Mouse (Mus musculus): Measurements from ENCODE around the gene Tex26. TPM values are rescaled to one million over a fixed set of nuclear protein-coding genes. Genes with fewer than 3 reads are reported as not detected.

The Tex26 gene
- polyA plus RNA-seq, 1 experiment from 2014 or later, result 0.10 TPM

- WGBS, result 65% methylated on average over 6 of the region's 6 CpGs
- Histone ChIP-seq H3K9ac (no peak overlapping the region), H3K4me3 (no peak overlapping the region), H3K4me1 (peaks cover 35% of the 10 kb centered on the region), H3K27ac (no peak overlapping the region), H3K9me3 (no peaks in the 10 kb centered on the region), H3K36me3 (no peaks in the 10 kb centered on the region), H3K27me3 (no peaks in the 10 kb centered on the region), H3K4me2 (replicated peaks) (no peak overlapping the region)
- no peak for ATAC-seq (ENCODE audit: low FRiP score, low read depth)
Measured at GRCm38 (mm10) chr5:149437150-149437549, 2.3 kb upstream of the Tex26 start.

- no peaks in the 10 kb centered on the region for H3K27me3 ChIP-seq
- ATAC-seq (ENCODE audit: low FRiP score, low read depth), result peak; percentile 79
- peak overlapping the region; percentile 72 for H3K27ac ChIP-seq
- under 1% methylated on average over 17 of the region's 18 CpGs for WGBS
- H3K4me1 ChIP-seq, result peaks cover 43% of the 10 kb centered on the region
- no peaks in the 10 kb centered on the region for H3K36me3 ChIP-seq
- H3K9me3 ChIP-seq, result no peaks in the 10 kb centered on the region
- H3K4me2 ChIP-seq (replicated peaks), result peak overlapping the region; percentile 93
- peak overlapping the region; percentile 51 for H3K4me3 ChIP-seq
- H3K9ac ChIP-seq, result peak overlapping the region; percentile 62
Measured at GRCm38 (mm10) chr5:149440180-149440573, 717 bp downstream of the Tex26 start.

- no peak overlapping the region for H3K27ac ChIP-seq
- WGBS, result 52% methylated on average over 14 of the region's 14 CpGs
Measured at GRCm38 (mm10) chr5:149441646-149442276, 2.3 kb downstream of the Tex26 start.

GRCm38 (mm10) chr5:149442277-149442660, 2.8 kb downstream of the Tex26 start:
- Histone ChIP-seq H3K4me1 (peaks cover 43% of the 10 kb centered on the region), H3K9me3 (no peaks in the 10 kb centered on the region), H3K4me2 (replicated peaks) (no peak overlapping the region), H3K9ac (no peak overlapping the region), H3K4me3 (no peak overlapping the region), H3K27me3 (no peaks in the 10 kb centered on the region), H3K27ac (no peak overlapping the region), H3K36me3 (no peaks in the 10 kb centered on the region)
- WGBS, result 77% methylated on average over 15 of the region's 15 CpGs
- ATAC-seq (ENCODE audit: low FRiP score, low read depth), result no peak

More at GRCm38 (mm10) chr5:149441646-149442276, 2.3 kb downstream of the Tex26 start:
- no peak overlapping the region for H3K4me2 ChIP-seq (replicated peaks)
- no peaks in the 10 kb centered on the region for H3K27me3 ChIP-seq
- peaks cover 43% of the 10 kb centered on the region for H3K4me1 ChIP-seq
- no peak overlapping the region for H3K4me3 ChIP-seq
- no peak overlapping the region for H3K9ac ChIP-seq
- no peaks in the 10 kb centered on the region for H3K36me3 ChIP-seq
- no peaks in the 10 kb centered on the region for H3K9me3 ChIP-seq
- peak; percentile 20; the same call in 1 of the 2 replicates for ATAC-seq (ENCODE audit: low FRiP score, low read depth)

GRCm38 (mm10) chr5:149444451-149444850, 5.0 kb downstream of the Tex26 start:
- no peaks in the 10 kb centered on the region for H3K27me3 ChIP-seq
- 0 out of 2 replicates have a peak overlapping the region, but pooled peaks have one; percentile 8 for H3K9ac ChIP-seq
- H3K36me3 ChIP-seq, result no peaks in the 10 kb centered on the region
- WGBS, result 68% methylated on average over 4 of the region's 4 CpGs
- no peak for ATAC-seq (ENCODE audit: low FRiP score, low read depth)
- H3K27ac ChIP-seq, result no peak overlapping the region
- no peak overlapping the region for H3K4me2 ChIP-seq (replicated peaks)
- no peak overlapping the region for H3K4me3 ChIP-seq
- peaks cover 39% of the 10 kb centered on the region for H3K4me1 ChIP-seq
- H3K9me3 ChIP-seq, result no peaks in the 10 kb centered on the region

- no peak overlapping the region for H3K4me2 ChIP-seq (replicated peaks)
- no peaks in the 10 kb centered on the region for H3K27me3 ChIP-seq
- H3K9ac ChIP-seq, result no peak overlapping the region
- 89% methylated on average over 7 of the region's 7 CpGs for WGBS
- peaks cover 26% of the 10 kb centered on the region for H3K4me1 ChIP-seq
- no peak for ATAC-seq (ENCODE audit: low FRiP score, low read depth)
- no peaks in the 10 kb centered on the region for H3K9me3 ChIP-seq
- no peak overlapping the region for H3K27ac ChIP-seq
- H3K4me3 ChIP-seq, result no peak overlapping the region
- no peaks in the 10 kb centered on the region for H3K36me3 ChIP-seq
Measured at GRCm38 (mm10) chr5:149446495-149446894, 7.0 kb downstream of the Tex26 start.

GRCm38 (mm10) chr5:149447733-149448132, 8.3 kb downstream of the Tex26 start:
- Histone ChIP-seq H3K4me2 (replicated peaks) (no peak overlapping the region), H3K36me3 (no peaks in the 10 kb centered on the region), H3K4me3 (no peak overlapping the region), H3K27ac (no peak overlapping the region), H3K9me3 (no peaks in the 10 kb centered on the region), H3K4me1 (peaks cover 14% of the 10 kb centered on the region; the same call in 1 of the 2 replicates), H3K27me3 (no peaks in the 10 kb centered on the region), H3K9ac (no peak overlapping the region)
- no peak for ATAC-seq (ENCODE audit: low FRiP score, low read depth)
- 84% methylated on average over 5 of the region's 5 CpGs for WGBS

GRCm38 (mm10) chr5:149449406-149449805, 9.9 kb downstream of the Tex26 start:
- H3K27ac ChIP-seq, result no peak overlapping the region
- WGBS, result 56% methylated on average over 7 of the region's 7 CpGs
- no peaks in the 10 kb centered on the region for H3K27me3 ChIP-seq

GRCm38 (mm10) chr5:149451209-149451681, 11.8 kb downstream of the Tex26 start:
- H3K27ac ChIP-seq, result no peak overlapping the region
- no peak overlapping the region for H3K9ac ChIP-seq
- H3K36me3 ChIP-seq, result no peaks in the 10 kb centered on the region
- H3K4me3 ChIP-seq, result no peak overlapping the region
- H3K4me2 ChIP-seq (replicated peaks), result no peak overlapping the region
- 91% methylated on average over 7 of the region's 7 CpGs for WGBS
- H3K4me1 ChIP-seq, result no peaks in the 10 kb centered on the region
- no peaks in the 10 kb centered on the region for H3K9me3 ChIP-seq
- no peak for ATAC-seq (ENCODE audit: low FRiP score, low read depth)
- H3K27me3 ChIP-seq, result no peaks in the 10 kb centered on the region

More at GRCm38 (mm10) chr5:149449406-149449805, 9.9 kb downstream of the Tex26 start:
- no peak for ATAC-seq (ENCODE audit: low FRiP score, low read depth)
- Histone ChIP-seq H3K36me3 (no peaks in the 10 kb centered on the region), H3K4me3 (no peak overlapping the region), H3K9me3 (no peaks in the 10 kb centered on the region), H3K9ac (no peak overlapping the region), H3K4me2 (replicated peaks) (no peak overlapping the region), H3K4me1 (peaks cover 7% of the 10 kb centered on the region; the same call in 1 of the 2 replicates)

GRCm38 (mm10) chr5:149454281-149454680, 14.8 kb downstream of the Tex26 start:
- Histone ChIP-seq H3K4me1 (no peaks in the 10 kb centered on the region), H3K4me3 (no peak overlapping the region), H3K27ac (no peak overlapping the region), H3K9me3 (no peaks in the 10 kb centered on the region), H3K9ac (no peak overlapping the region), H3K27me3 (no peaks in the 10 kb centered on the region), H3K4me2 (replicated peaks) (no peak overlapping the region), H3K36me3 (no peaks in the 10 kb centered on the region)
- no peak for ATAC-seq (ENCODE audit: low FRiP score, low read depth)
- WGBS, result 31% methylated on average over 6 of the region's 6 CpGs

GRCm38 (mm10) chr5:149456544-149456943, 17.1 kb downstream of the Tex26 start:
- ATAC-seq (ENCODE audit: low FRiP score, low read depth), result no peak
- 87% methylated on average over 7 of the region's 7 CpGs for WGBS
- no peak overlapping the region for H3K4me3 ChIP-seq
- H3K4me2 ChIP-seq (replicated peaks), result no peak overlapping the region
- no peak overlapping the region for H3K9ac ChIP-seq
- 0 out of 2 replicates have a peak, but pooled peaks cover 5% of the 10 kb centered on the region for H3K4me1 ChIP-seq
- no peaks in the 10 kb centered on the region for H3K9me3 ChIP-seq
- H3K27ac ChIP-seq, result no peak overlapping the region
- no peaks in the 10 kb centered on the region for H3K36me3 ChIP-seq
- no peaks in the 10 kb centered on the region for H3K27me3 ChIP-seq

- no peak for ATAC-seq (ENCODE audit: low FRiP score, low read depth)
- no peak overlapping the region for H3K4me2 ChIP-seq (replicated peaks)
- 80% methylated on average over 3 of the region's 3 CpGs for WGBS
Measured at GRCm38 (mm10) chr5:149462071-149462470, 22.6 kb downstream of the Tex26 start.

GRCm38 (mm10) chr5:149465305-149465704, 25.8 kb downstream of the Tex26 start:
- Histone ChIP-seq H3K4me1 (peaks cover 22% of the 10 kb centered on the region), H3K9me3 (no peaks in the 10 kb centered on the region), H3K36me3 (no peaks in the 10 kb centered on the region), H3K27ac (no peak overlapping the region), H3K4me2 (replicated peaks) (no peak overlapping the region), H3K4me3 (no peak overlapping the region), H3K9ac (no peak overlapping the region), H3K27me3 (no peaks in the 10 kb centered on the region)
- no peak for ATAC-seq (ENCODE audit: low FRiP score, low read depth)
- 34% methylated on average over 5 of the region's 5 CpGs for WGBS

More at GRCm38 (mm10) chr5:149462071-149462470, 22.6 kb downstream of the Tex26 start:
- Histone ChIP-seq H3K36me3 (no peaks in the 10 kb centered on the region), H3K9ac (no peak overlapping the region), H3K27me3 (no peaks in the 10 kb centered on the region), H3K4me1 (peaks cover 22% of the 10 kb centered on the region), H3K9me3 (no peaks in the 10 kb centered on the region), H3K27ac (no peak overlapping the region), H3K4me3 (no peak overlapping the region)
